Mouse (Mus musculus) limb, embryonic 14.5 days (tissue): ENCODE measurements around the gene Dync2li1. TPM values are rescaled to one million over a fixed set of nuclear protein-coding genes. Genes with fewer than 3 reads are reported as not detected.

ENCODE experiments used
- ATAC-seq: fragments of 200-750 bp; cut with Nextera tagmentation; 2 replicates; pipeline ENCODE4 v1.8.0; 2017; ENCODE audit warnings: low read depth, moderate number of reproducible peaks, moderate TSS enrichment; ENCODE audit not compliant: low FRiP score
- DNase-seq: peaks from one replicate; pipeline ENCODE4 v3.0.0-alpha.2; 2015; ENCODE audit warnings: low spot score
- H3K27ac ChIP-seq: fragments of 300-500 bp; sonication (generic); replicated peaks from 2 replicates; pipeline ENCODE4 v1.5.1; 2014; ENCODE audit warnings: low read depth, mild to moderate bottlenecking, low read length, moderate library complexity, mixed read lengths
- H3K27me3 ChIP-seq: fragments of 300-500 bp; sonication (generic); 2 replicates; pipeline ENCODE4 v1.6.1; 2014; ENCODE audit warnings: low read length, mixed read lengths; ENCODE audit not compliant: control insufficient read depth, insufficient read depth
- H3K36me3 ChIP-seq: fragments of 300-500 bp; sonication (generic); 2 replicates; pipeline ENCODE4 v1.6.1; 2014; ENCODE audit warnings: mild to moderate bottlenecking, low read length, moderate library complexity, mixed read lengths; ENCODE audit not compliant: control insufficient read depth, insufficient read depth
- H3K4me1 ChIP-seq: fragments of 300-500 bp; sonication (generic); 2 replicates; pipeline ENCODE4 v1.6.1; 2014; ENCODE audit warnings: antibody characterized with exemption, low read length, mixed read lengths; ENCODE audit not compliant: control insufficient read depth, insufficient read depth
- H3K4me2 ChIP-seq: fragments of 300-500 bp; sonication (generic); replicated peaks from 2 replicates; pipeline ENCODE4 v1.6.1; 2014; ENCODE audit warnings: low read depth, mild to moderate bottlenecking, low read length, moderate library complexity; ENCODE audit not compliant: severe bottlenecking
- H3K4me3 ChIP-seq: fragments of 300-500 bp; sonication (generic); replicated peaks from 2 replicates; pipeline ENCODE4 v1.5.1; 2014; ENCODE audit warnings: low read length
- H3K9ac ChIP-seq: fragments of 300-500 bp; sonication (generic); 2 replicates; pipeline ENCODE4 v1.6.1; 2014; ENCODE audit warnings: mild to moderate bottlenecking, low read depth, low read length, moderate library complexity; ENCODE audit not compliant: severe bottlenecking
- H3K9me3 ChIP-seq: fragments of 300-500 bp; sonication (generic); 2 replicates; pipeline ENCODE4 v1.6.1; 2016; ENCODE audit warnings: low read length; ENCODE audit not compliant: control insufficient read depth
- POLR2A ChIP-seq: fragments of 200-500 bp; IDR thresholded peaks from 2 replicates; pipeline ENCODE4 v1.8.0; 2012; ENCODE audit warnings: inconsistent platforms, mild to moderate bottlenecking, moderate library complexity, borderline replicate concordance; ENCODE audit not compliant: insufficient read depth, insufficient read length; ENCODE audit errors: extremely low read depth
- WGBS: fragments of 180-500 bp; shearing (Covaris S2); extraction: QIAGEN DNeasy Blood & Tissue Kit; methylation state at CpG from one replicate; pipeline ENCODE4 v1.1.7; 2014; 5-methylcytosine and 5-hydroxymethylcytosine counted together
- polyA plus RNA-seq, 2 experiments: library from polyadenylated mRNA; depleted of rRNA in 1 of 2; stranded (reverse) in 1 of 2; unstranded in 1 of 2; fragments of >200 nt; fragmentation: Nextera tagmentation in 1 of 2; extraction: Ambion mirVana in 1 of 2; gene quantifications; 2 replicates each; pipeline versions ENCODE4 v1.2.1 to v1.2.3; 2012 to 2014

Gene Dync2li1
- polyA plus RNA-seq, 2 experiments = 21.0 to 29.9 TPM

- Histone ChIP-seq H3K36me3 (peaks cover 41% of the 10 kb centered on the region), H3K27me3 (no peaks in the 10 kb centered on the region), H3K9me3 (no peaks in the 10 kb centered on the region), H3K4me1 (peaks cover 20% of the 10 kb centered on the region; the same call in 1 of the 2 replicates), H3K4me3 (no peak overlapping the region), H3K4me2 (no peak overlapping the region), H3K27ac (no peak overlapping the region), H3K9ac (no peak overlapping the region)
- 0 out of 2 replicates have a peak, but pooled peaks have one; percentile 19 for ATAC-seq
- no peak for DNase-seq
- whole genome bisulfite sequencing = 79% methylated on average over 5 of the region's 5 CpGs
- TF ChIP-seq POLR2A = no peak
Measured at GRCm38 (mm10) chr17:84601805-84602204, 24.5 kb upstream of the Dync2li1 start.

DNA sequence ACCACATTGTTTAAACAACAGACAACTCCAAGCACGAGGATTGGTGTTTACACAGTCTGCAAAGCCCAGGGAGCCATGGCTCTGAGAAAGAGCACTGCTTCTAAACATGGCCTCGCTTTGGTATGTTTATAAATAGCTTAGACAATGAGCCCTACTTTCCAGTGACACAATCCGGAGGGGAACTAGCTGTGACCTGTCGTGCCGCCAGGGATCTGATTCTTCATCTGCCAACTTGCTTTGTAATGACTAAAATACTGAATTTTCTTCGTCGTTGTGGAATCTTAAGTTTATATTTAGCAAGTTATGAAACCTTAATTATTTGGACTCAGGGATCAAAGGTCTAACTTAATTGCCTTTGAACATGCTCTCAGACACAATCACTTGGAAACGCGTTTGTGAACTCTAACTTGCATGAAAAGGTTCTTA, 23.1 kb upstream of the Dync2li1 start:
- no peak overlapping the region for H3K4me2 ChIP-seq
- no peaks in the 10 kb centered on the region for H3K9me3 ChIP-seq
- H3K9ac ChIP-seq = no peak overlapping the region
- ATAC-seq = no peak
- no peak overlapping the region for H3K27ac ChIP-seq
- peaks cover 20% of the 10 kb centered on the region; the same call in 1 of the 2 replicates for H3K4me1 ChIP-seq
- peaks cover 50% of the 10 kb centered on the region for H3K36me3 ChIP-seq
- no peak for TF ChIP-seq POLR2A
- DNase-seq = no peak
- no peak overlapping the region for H3K4me3 ChIP-seq
- WGBS = 53% methylated on average over 9 of the region's 9 CpGs
- H3K27me3 ChIP-seq = no peaks in the 10 kb centered on the region

DNA sequence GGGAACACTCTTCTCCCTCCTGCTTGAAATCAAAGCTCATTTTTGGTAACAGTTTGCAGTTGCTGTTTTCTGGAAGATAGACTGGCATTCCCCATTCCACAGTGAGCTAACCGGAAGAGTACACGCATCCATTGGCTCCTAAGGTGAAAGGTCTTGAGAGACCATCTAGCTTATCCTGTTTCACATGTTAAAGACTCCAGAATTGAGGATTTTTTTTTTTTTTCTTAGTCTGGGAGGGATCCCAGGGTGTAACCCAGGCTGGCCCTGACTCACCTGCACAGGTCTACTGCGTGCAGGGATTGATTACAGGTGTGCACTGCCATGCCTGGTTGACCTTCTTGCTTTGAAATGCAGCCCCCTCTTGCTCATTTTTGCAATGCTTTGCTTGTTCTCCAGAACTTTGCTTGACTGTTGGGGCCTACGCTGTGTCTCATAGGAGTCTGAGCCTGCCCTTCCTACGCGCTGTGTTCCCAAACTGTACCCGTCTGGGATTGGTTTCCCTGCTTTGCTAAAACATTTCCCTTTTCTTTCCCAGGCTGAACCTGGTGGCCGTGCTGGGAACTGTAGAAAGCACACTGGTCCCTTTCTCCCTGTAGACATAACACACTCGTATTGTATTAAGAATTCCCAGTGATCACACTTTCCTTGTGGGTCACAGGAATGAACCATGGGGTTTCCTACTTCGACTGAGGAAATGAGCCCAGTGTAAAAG, 22.4 kb upstream of the Dync2li1 start:
- no peaks in the 10 kb centered on the region for H3K9me3 ChIP-seq
- no peak overlapping the region for H3K4me2 ChIP-seq
- 91% methylated on average over 10 of the region's 10 CpGs for WGBS
- no peak overlapping the region for H3K27ac ChIP-seq
- H3K4me1 ChIP-seq = peaks cover 18% of the 10 kb centered on the region; the same call in 1 of the 2 replicates
- no peak for TF ChIP-seq POLR2A
- no peak overlapping the region for H3K4me3 ChIP-seq
- peaks cover 55% of the 10 kb centered on the region for H3K36me3 ChIP-seq
- ATAC-seq (no peak), DNase-seq (no peak)
- H3K9ac ChIP-seq = no peak overlapping the region
- no peaks in the 10 kb centered on the region for H3K27me3 ChIP-seq

GRCm38 (mm10) chr17:84606976-84607375, 19.3 kb upstream of the Dync2li1 start:
- Histone ChIP-seq H3K27ac (no peak overlapping the region), H3K9me3 (no peaks in the 10 kb centered on the region), H3K4me3 (no peak overlapping the region), H3K27me3 (no peaks in the 10 kb centered on the region), H3K4me1 (0 out of 2 replicates have a peak, but pooled peaks cover 2% of the 10 kb centered on the region), H3K4me2 (no peak overlapping the region), H3K9ac (no peak overlapping the region), H3K36me3 (peaks cover 49% of the 10 kb centered on the region)
- ATAC-seq = no peak
- TF ChIP-seq POLR2A = no peak
- 52% methylated on average over 13 of the region's 13 CpGs for WGBS
- DNase-seq = no peak

- 51% methylated on average over 5 of the region's 5 CpGs for WGBS
- Histone ChIP-seq H3K27me3 (no peaks in the 10 kb centered on the region), H3K4me2 (no peak overlapping the region), H3K4me3 (no peak overlapping the region), H3K9ac (no peak overlapping the region), H3K9me3 (no peaks in the 10 kb centered on the region), H3K36me3 (peaks cover 51% of the 10 kb centered on the region), H3K4me1 (0 out of 2 replicates have a peak, but pooled peaks cover 3% of the 10 kb centered on the region), H3K27ac (no peak overlapping the region)
- ATAC-seq (no peak), DNase-seq (no peak)
- TF ChIP-seq POLR2A = no peak
Measured at GRCm38 (mm10) chr17:84607617-84608016, 18.7 kb upstream of the Dync2li1 start.
